Mouse (Mus musculus) neural tube, embryonic 11.5 days (tissue): ENCODE results near the gene Tmem116. TPM values are rescaled to one million over a fixed set of nuclear protein-coding genes. Genes with fewer than 3 reads are reported as not detected.

ENCODE experiments used
- ATAC-seq: fragments of 200-750 bp; cut with Nextera tagmentation; 2 replicates; pipeline ENCODE4 v1.8.0; 2017; ENCODE audit warnings: moderate number of reproducible peaks, mild to moderate bottlenecking, moderate TSS enrichment, moderate library complexity; ENCODE audit not compliant: insufficient read depth, low FRiP score, low TSS enrichment
- DNase-seq: peaks from one replicate; pipeline ENCODE4 v3.0.0-alpha.2; 2015; ENCODE audit warnings: low spot score
- H3K27ac ChIP-seq: fragments of 300-500 bp; sonication (generic); 2 replicates; pipeline ENCODE4 v1.5.1; 2014; ENCODE audit warnings: low read depth, mild to moderate bottlenecking, low read length
- H3K27me3 ChIP-seq: fragments of 300-500 bp; sonication (generic); 2 replicates; pipeline ENCODE4 v1.6.1; 2014; ENCODE audit warnings: mild to moderate bottlenecking, low read length, mixed read lengths; ENCODE audit not compliant: control insufficient read depth, insufficient read depth
- H3K36me3 ChIP-seq: fragments of 300-500 bp; sonication (generic); 2 replicates; pipeline ENCODE4 v1.6.1; 2014; ENCODE audit warnings: mild to moderate bottlenecking, low read length, moderate library complexity, mixed read lengths; ENCODE audit not compliant: control insufficient read depth, insufficient read depth
- H3K4me1 ChIP-seq: fragments of 300-500 bp; sonication (generic); 2 replicates; pipeline ENCODE4 v1.6.1; 2014; ENCODE audit warnings: low read length, mixed read lengths; ENCODE audit not compliant: control insufficient read depth, insufficient read depth
- H3K4me2 ChIP-seq: fragments of 300-500 bp; sonication (generic); 2 replicates; pipeline ENCODE4 v1.6.1; 2014; ENCODE audit warnings: low read depth, mild to moderate bottlenecking, moderate library complexity
- H3K4me3 ChIP-seq: fragments of 300-500 bp; sonication (generic); 2 replicates; pipeline ENCODE4 v1.5.1; 2014; ENCODE audit warnings: low read depth, low read length
- H3K9ac ChIP-seq: fragments of 300-500 bp; sonication (generic); 2 replicates; pipeline ENCODE4 v1.6.1; 2014; ENCODE audit warnings: mild to moderate bottlenecking, low read length
- H3K9me3 ChIP-seq: fragments of 300-500 bp; sonication (generic); 2 replicates; pipeline ENCODE4 v1.6.1; 2016; ENCODE audit warnings: low read length; ENCODE audit not compliant: control insufficient read depth
- WGBS: fragments of 180-500 bp; shearing (Covaris S2); extraction: QIAGEN DNeasy Blood & Tissue Kit; methylation state at CpG from one replicate; pipeline ENCODE4 v1.1.7; 2014; 5-methylcytosine and 5-hydroxymethylcytosine counted together
- polyA plus RNA-seq: library from polyadenylated mRNA; unstranded; fragments of >200 nt; fragmentation: Nextera tagmentation; extraction: Ambion mirVana; gene quantifications from 2 replicates; pipeline ENCODE4 v1.2.1, GENCODE M21; 2014

The Tmem116 gene
- polyA plus RNA-seq, 1 experiment from 2014 or later, result 1.8 TPM

DNA sequence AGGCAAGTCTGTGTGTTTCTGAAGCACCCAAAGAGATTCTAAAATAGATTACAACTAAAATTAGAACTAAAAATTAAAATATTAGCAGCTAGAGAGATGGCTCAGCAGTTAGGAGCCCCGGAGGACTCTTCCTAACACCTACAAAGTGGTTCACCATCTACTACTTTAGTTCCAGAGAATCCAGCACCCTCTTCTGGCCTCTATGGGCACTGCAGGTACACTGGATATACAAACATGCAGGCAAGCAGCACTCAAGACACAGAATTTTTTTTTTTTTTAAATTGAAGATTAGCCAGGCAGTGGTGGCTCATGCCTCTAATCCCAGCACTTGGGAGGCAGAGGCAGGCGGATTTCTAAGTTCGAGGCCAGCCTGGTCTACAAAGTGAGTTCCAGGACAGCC is 8.1 kb upstream of the Tmem116 start:
- no peak overlapping the region for H3K4me2 ChIP-seq
- H3K4me1 ChIP-seq, result no peaks in the 10 kb centered on the region
- H3K9ac ChIP-seq, result no peak overlapping the region
- no peaks in the 10 kb centered on the region for H3K9me3 ChIP-seq
- no peak overlapping the region for H3K4me3 ChIP-seq
- DNase-seq (peak; percentile 36), ATAC-seq (no peak)
- no peaks in the 10 kb centered on the region for H3K27me3 ChIP-seq
- peaks cover 30% of the 10 kb centered on the region for H3K36me3 ChIP-seq
- WGBS, result 94% methylated on average over 3 of the region's 3 CpGs
- no peak overlapping the region for H3K27ac ChIP-seq

DNA sequence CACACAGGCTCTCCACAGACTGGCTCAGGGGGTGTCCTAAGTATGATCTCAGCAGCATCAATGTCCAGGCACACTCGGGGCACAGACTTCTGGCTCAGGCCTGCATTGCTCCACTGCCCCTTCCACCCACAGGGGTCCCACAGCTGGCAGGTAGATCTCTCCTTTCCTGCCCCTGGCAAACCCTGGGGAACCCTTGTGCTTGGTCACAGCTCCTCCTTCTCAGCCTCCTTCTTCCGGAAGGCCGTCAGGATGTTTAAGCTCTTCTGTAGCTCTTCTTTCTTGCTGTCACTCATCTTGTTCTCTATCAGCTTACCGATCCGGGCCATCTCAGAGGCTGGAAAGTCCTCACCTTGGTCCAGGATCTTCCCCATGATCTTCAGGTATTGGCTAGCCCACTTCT is 6.8 kb upstream of the Tmem116 start:
- Histone ChIP-seq H3K4me1 (no peaks in the 10 kb centered on the region), H3K36me3 (peaks cover 22% of the 10 kb centered on the region), H3K9ac (no peak overlapping the region), H3K27ac (no peak overlapping the region), H3K9me3 (no peaks in the 10 kb centered on the region), H3K27me3 (no peaks in the 10 kb centered on the region), H3K4me2 (no peak overlapping the region), H3K4me3 (no peak overlapping the region)
- ATAC-seq (no peak), DNase-seq (no peak)
- WGBS, result 92% methylated on average over 5 of the region's 5 CpGs

DNA sequence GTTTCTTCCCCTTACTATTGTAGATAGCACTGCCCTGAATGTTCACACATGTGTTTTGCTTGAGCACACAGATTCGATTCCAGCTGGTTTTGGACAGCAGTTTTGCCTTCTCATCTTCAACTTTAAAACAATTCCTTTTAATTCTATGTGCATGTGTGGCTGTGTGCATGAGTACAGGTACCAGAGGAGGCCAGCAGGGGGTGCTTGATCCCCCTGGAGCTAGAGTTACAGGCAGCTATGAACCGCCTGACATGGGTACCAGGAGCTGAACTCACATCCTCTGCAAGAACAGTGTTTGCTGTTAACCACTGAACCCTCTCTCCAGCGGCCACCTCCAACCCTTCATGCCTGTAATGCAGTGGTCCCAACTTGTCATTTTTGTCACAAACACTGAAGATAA is 3.2 kb upstream of the Tmem116 start:
- Histone ChIP-seq H3K36me3 (peaks cover 17% of the 10 kb centered on the region), H3K4me3 (no peak overlapping the region), H3K9ac (no peak overlapping the region), H3K27me3 (no peaks in the 10 kb centered on the region), H3K4me2 (no peak overlapping the region), H3K4me1 (no peaks in the 10 kb centered on the region; the same call in 1 of the 2 replicates), H3K27ac (no peak overlapping the region), H3K9me3 (no peaks in the 10 kb centered on the region)
- DNase-seq (no peak), ATAC-seq (no peak)
- WGBS, result 94% methylated on average over 3 of the region's 3 CpGs

DNA sequence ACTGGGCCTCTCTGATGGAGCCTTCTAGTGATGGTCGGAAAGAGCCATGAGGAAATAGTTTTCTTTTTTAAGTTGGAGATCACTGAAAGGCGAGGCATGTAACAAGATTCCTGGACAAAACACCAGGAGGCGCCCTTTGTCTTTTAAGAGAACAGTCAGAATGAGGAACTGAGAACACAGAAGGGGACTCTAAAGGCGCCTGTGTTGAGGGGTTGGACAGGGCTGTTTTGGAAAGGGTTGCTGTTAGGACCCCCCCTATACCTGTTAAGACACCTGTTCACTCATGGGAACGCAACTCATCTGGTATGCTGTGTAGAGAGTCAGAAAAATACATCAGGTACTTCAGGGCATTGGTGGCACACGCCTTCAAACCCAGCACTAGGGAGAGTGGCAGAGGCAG is 1.7 kb upstream of the Tmem116 start:
- no peak overlapping the region for H3K4me2 ChIP-seq
- no peak overlapping the region for H3K9ac ChIP-seq
- 70% methylated on average over 6 of the region's 6 CpGs for WGBS
- no peak overlapping the region for H3K27ac ChIP-seq
- ATAC-seq (no peak), DNase-seq (peak; percentile 52)
- no peak overlapping the region for H3K4me3 ChIP-seq
- H3K4me1 ChIP-seq, result no peaks in the 10 kb centered on the region; the same call in 1 of the 2 replicates
- no peaks in the 10 kb centered on the region for H3K27me3 ChIP-seq
- H3K36me3 ChIP-seq, result peaks cover 9% of the 10 kb centered on the region
- H3K9me3 ChIP-seq, result no peaks in the 10 kb centered on the region

DNA sequence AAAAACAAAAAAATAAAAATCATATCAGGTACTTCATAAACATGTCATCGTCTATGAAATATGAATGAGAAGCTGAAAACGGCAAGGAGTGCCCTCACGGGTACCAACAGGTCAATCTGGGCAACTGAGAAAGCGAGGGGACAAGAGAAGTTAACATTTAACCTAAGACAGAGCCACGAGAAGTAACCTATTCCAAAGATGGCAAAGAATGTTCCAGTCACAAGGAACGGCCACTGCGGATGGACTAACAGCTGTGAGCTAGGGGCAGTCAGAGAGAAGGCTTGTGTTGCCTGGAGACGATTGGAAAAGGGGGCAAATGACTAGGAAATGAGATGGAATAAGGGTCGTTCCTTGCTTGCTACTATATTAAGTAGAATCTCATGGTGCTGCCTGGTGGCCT is 1.2 kb upstream of the Tmem116 start:
- no peak overlapping the region for H3K27ac ChIP-seq
- ATAC-seq (no peak), DNase-seq (no peak)
- no peak overlapping the region for H3K4me2 ChIP-seq
- no peak overlapping the region for H3K4me3 ChIP-seq
- H3K9ac ChIP-seq, result no peak overlapping the region
- H3K9me3 ChIP-seq, result no peaks in the 10 kb centered on the region
- peaks cover 7% of the 10 kb centered on the region for H3K36me3 ChIP-seq
- WGBS, result 83% methylated on average over 9 of the region's 9 CpGs
- no peaks in the 10 kb centered on the region for H3K27me3 ChIP-seq
- H3K4me1 ChIP-seq, result no peaks in the 10 kb centered on the region; the same call in 1 of the 2 replicates

DNA sequence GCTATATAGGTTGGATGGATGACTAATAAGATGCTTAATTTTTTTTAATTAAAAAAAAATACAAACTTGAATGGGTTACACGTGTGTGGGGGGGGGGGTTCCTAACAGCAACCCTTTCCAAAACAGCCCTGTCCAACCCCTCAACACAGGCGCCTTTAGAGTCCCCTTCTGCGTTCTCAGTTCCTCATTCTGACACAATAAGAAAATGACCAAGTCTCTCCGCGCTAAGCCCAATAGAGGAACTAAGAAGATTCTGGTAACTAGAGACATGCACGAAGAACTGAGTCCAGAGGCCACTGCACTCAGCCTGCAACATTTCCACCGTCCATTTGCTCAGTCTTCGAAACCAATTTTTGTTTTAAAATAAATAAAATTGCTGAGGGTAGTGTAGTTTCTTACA is 490 bp upstream of the Tmem116 start:
- Histone ChIP-seq H3K36me3 (peaks cover 7% of the 10 kb centered on the region), H3K27me3 (no peaks in the 10 kb centered on the region), H3K9me3 (no peaks in the 10 kb centered on the region), H3K9ac (peak overlapping the region; percentile 90), H3K27ac (no peak overlapping the region), H3K4me1 (no peaks in the 10 kb centered on the region; the same call in 1 of the 2 replicates), H3K4me3 (peak overlapping the region; percentile 74), H3K4me2 (peak overlapping the region; percentile 68)
- DNase-seq, result peak; percentile 16
- ATAC-seq, result no peak
- WGBS, result 35% methylated on average over 8 of the region's 8 CpGs

DNA sequence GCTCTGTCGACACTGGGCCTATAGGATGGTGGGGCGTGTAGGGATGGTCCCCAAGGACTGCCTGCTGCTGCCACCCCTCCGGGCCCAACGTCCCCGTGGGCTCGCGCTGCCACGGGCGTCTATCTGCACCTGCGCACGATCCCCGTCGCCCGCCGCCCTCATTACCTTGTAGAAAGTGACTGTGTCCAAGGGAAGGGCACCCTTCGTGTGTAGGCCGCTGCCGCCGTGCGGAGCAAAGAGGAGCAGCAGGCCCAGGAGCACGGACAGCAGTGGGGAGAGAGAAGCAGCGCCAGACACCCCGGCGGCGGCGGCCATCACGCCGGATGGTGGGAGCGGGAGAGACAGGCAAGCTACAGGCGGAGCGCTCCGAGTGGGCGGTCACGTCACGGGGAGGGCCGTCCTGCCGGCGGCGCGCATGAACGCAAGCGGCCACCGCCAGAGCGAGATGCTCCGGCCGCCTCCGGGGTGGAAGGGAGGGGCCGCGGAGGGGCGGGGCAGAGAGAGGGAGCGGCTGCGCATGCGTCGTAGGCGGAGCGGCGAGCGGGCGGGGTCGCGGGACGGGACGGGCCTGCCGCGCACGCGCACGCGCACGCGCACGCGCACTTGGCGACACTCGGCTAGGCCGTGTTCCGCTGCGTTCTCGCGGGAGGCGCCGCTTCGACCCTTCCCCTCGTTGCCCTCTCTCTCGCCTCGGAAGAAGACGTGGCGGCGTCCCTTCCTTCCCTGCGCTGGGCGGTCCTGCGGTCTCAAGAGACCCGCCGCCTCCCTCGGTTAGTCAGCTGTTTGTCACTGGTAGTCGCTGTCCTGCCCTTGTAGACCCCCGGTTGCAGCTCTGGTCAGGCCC is 555 bp downstream of the Tmem116 start, which contains the start of gene Erp29:
Gene Erp29 (minus strand): TSS at position 481 of the 844 bp plus-strand sequence.
- H3K36me3 ChIP-seq, result peaks cover 2% of the 10 kb centered on the region; the same call in 1 of the 2 replicates
- peak within 1 kb of the TSS; percentile 91 for H3K27ac ChIP-seq
- H3K4me3 ChIP-seq, result peak within 1 kb of the TSS; percentile 74
- ATAC-seq (peak; percentile 80), DNase-seq (peak; percentile 99)
- no peaks in the 10 kb centered on the region for H3K9me3 ChIP-seq
- under 1% methylated on average over 64 of the region's 97 CpGs for WGBS
- no peaks in the 10 kb centered on the region; the same call in 1 of the 2 replicates for H3K4me1 ChIP-seq
- H3K9ac ChIP-seq, result peak within 1 kb of the TSS; percentile 90
- H3K27me3 ChIP-seq, result no peaks in the 10 kb centered on the region
- H3K4me2 ChIP-seq, result peak within 1 kb of the TSS; percentile 68

DNA sequence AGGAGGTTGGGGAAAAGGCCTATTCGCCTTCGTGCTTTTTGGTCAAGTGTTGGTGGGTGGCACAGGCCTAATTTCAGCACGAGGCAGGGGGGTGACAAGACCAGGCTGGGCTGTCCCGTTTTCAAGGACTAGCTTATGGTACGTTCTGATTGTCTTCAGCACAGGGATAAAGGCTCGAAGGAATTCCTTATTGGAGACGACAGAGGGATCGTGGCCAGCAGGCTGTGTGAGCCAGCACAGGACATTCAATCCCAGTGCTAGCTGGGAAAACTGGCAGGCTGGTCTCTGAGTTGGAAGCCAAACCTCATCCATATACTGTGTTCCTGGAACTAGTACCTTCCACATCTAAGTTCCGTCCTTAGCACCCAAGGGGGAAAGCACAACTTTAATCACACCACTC is 1.2 kb downstream of the Tmem116 start:
- Histone ChIP-seq H3K27ac (peak overlapping the region; percentile 89), H3K4me3 (peak overlapping the region; percentile 74), H3K4me2 (peak overlapping the region; percentile 68), H3K9me3 (no peaks in the 10 kb centered on the region), H3K9ac (peak overlapping the region; percentile 84), H3K36me3 (peaks cover 2% of the 10 kb centered on the region; the same call in 1 of the 2 replicates), H3K27me3 (no peaks in the 10 kb centered on the region), H3K4me1 (no peaks in the 10 kb centered on the region; the same call in 1 of the 2 replicates)
- DNase-seq, result no peak
- ATAC-seq, result no peak
- 12% methylated on average over 9 of the region's 9 CpGs for WGBS
